Comparison of ENCODE assay signal across 28 mouse cellular contexts in genomic region chrX:136135559-136135958, GRCm38 (mm10). TPM values are rescaled to one million over a fixed set of nuclear protein-coding genes. Genes with fewer than 3 reads are reported as not detected.
DNase-seq lines count a peak whose midpoint lies in the region; ATAC-seq and TF ChIP-seq lines count a peak whose summit lies in the region.
"Had no signal": no experiment of that assay in that cellular context is flagged by ENCODE, and none has a peak within 500 bp of the region (broad histone marks: within the 10 kb centered on the region; RNA-seq: fewer than 3 reads in every experiment).

No protein-coding gene starts in this region.

- H3K4me2 ChIP-seq in liver, embryonic 11.5 days: no peak overlapping the region
- no peak overlapping the region for H3K4me2 ChIP-seq in liver, postnatal 0 days (ENCODE audit: low read depth, low read length)
- H3K4me2 ChIP-seq: limb, embryonic 13.5 days; lung, embryonic 14.5 days; midbrain, embryonic 15.5 days; neural tube, embryonic 12.5 days had no signal

- TF ChIP-seq EP300 in liver, postnatal 0 days (IDR thresholded peaks at IDR 0.05; ENCODE audit: low read depth): peak; percentile 90

- DNase-seq in G1E (ENCODE audit: low spot score): no peak
- DNase-seq in c-Kit-positive CD71-positive TER-119-negative erythroid progenitor cells, embryonic 14.5 days (ENCODE audit: low read depth): peak; percentile 44
- no peak for DNase-seq in liver, embryonic 11.5 days (ENCODE audit: low spot score)
- no peak for DNase-seq in liver, postnatal 0 days
- DNase-seq in spleen, postnatal 14 days (ENCODE audit: low spot score in 2 of 2): no peak
- DNase-seq in thymus, adult 18-20 months: no peak
- DNase-seq: adrenal gland, postnatal 14 days; cerebellum, adult 9-10 months; kidney, adult 9 months; kidney, postnatal 25 days; lung, embryonic 14.5 days; retina, postnatal 1 day; right cerebral cortex, postnatal 25 days had no signal

- H3K9ac ChIP-seq in liver, embryonic 11.5 days (ENCODE audit: low read depth, low read length): no peak overlapping the region
- no peak overlapping the region for H3K9ac ChIP-seq in liver, postnatal 0 days (replicated peaks)
- H3K9ac ChIP-seq: limb, embryonic 13.5 days; lung, embryonic 14.5 days; midbrain, embryonic 15.5 days; neural tube, embryonic 12.5 days had no signal

- H3K4me3 ChIP-seq in G1E (ENCODE audit: low read depth, low read length): no peak overlapping the region
- H3K4me3 ChIP-seq in liver, embryonic 11.5 days (ENCODE audit: low read depth, low read length): no peak overlapping the region
- H3K4me3 ChIP-seq in liver, postnatal 0 days (ENCODE audit: low read depth, low read length): no peak overlapping the region
- H3K4me3 ChIP-seq: embryonic facial prominence, embryonic 10.5 days; hindbrain, embryonic 10.5 days; limb, embryonic 13.5 days; megakaryocyte, embryonic 14.5 days; midbrain, embryonic 15.5 days; neural tube, embryonic 12.5 days had no signal

- H3K4me1 ChIP-seq in G1E (ENCODE audit: insufficient read depth, low read depth, low read length): peaks cover 2% of the 10 kb centered on the region; the same call in 1 of the 2 replicates
- H3K4me1 ChIP-seq in liver, embryonic 11.5 days (replicated peaks; ENCODE audit: control insufficient read depth, insufficient read depth, low read length): no peaks in the 10 kb centered on the region
- no peaks in the 10 kb centered on the region for H3K4me1 ChIP-seq in liver, postnatal 0 days (ENCODE audit: insufficient read depth)
- H3K4me1 ChIP-seq: embryonic facial prominence, embryonic 10.5 days; limb, embryonic 13.5 days; megakaryocyte, embryonic 14.5 days; midbrain, embryonic 15.5 days; neural tube, embryonic 12.5 days had no signal

- 65% methylated on average over 4 of the region's 4 CpGs for WGBS in liver, embryonic 11.5 days
- 50% methylated on average over 4 of the region's 4 CpGs for WGBS in liver, postnatal 0 days (ENCODE audit: insufficient replicate concordance)

- no peak overlapping the region for H3K27ac ChIP-seq in liver, embryonic 11.5 days (ENCODE audit: low read depth, low read length)
- H3K27ac ChIP-seq in liver, postnatal 0 days (ENCODE audit: low read depth): peak overlapping the region; percentile 60; the same call in 1 of the 2 replicates
- H3K27ac ChIP-seq: embryonic facial prominence, embryonic 10.5 days; hindbrain, embryonic 10.5 days; hindbrain, postnatal 0 days; limb, embryonic 13.5 days; midbrain, embryonic 15.5 days; neural tube, embryonic 12.5 days had no signal

- no peak for TF ChIP-seq CTCF in G1E (IDR thresholded peaks at IDR 0.05; ENCODE audit: low read depth, low read length)
- TF ChIP-seq CTCF in liver, postnatal 0 days (IDR thresholded peaks at IDR 0.05; ENCODE audit: low read depth): no peak

- no peaks in the 10 kb centered on the region for H3K27me3 ChIP-seq in G1E (ENCODE audit: insufficient read depth, low read length)
- H3K27me3 ChIP-seq in liver, embryonic 11.5 days (replicated peaks; ENCODE audit: control insufficient read depth, insufficient read depth, low read length): no peaks in the 10 kb centered on the region
- no peaks in the 10 kb centered on the region for H3K27me3 ChIP-seq in liver, postnatal 0 days (ENCODE audit: insufficient read depth, low read length)
- H3K27me3 ChIP-seq: CH12.LX; limb, embryonic 13.5 days; midbrain, embryonic 15.5 days; neural tube, embryonic 12.5 days had no signal

- peak; percentile 34; the same call in 1 of the 2 replicates for ATAC-seq in G1E (ENCODE audit: extremely low read depth, insufficient number of reproducible peaks, low FRiP score, poor library complexity, severe bottlenecking)
- ATAC-seq in liver, embryonic 11.5 days (replicated peaks; ENCODE audit: low FRiP score): peak; percentile 86
- peak; percentile 83 for ATAC-seq in liver, postnatal 0 days
- ATAC-seq in CD4-positive, CD25-positive, alpha-beta regulatory T cell, adult 4 months: no peak
- ATAC-seq: hindbrain, postnatal 0 days; intestine, embryonic 16.5 days; midbrain, embryonic 15.5 days had no signal

- no peaks in the 10 kb centered on the region for H3K36me3 ChIP-seq in G1E (replicated peaks)
- no peaks in the 10 kb centered on the region for H3K36me3 ChIP-seq in liver, embryonic 11.5 days (ENCODE audit: control insufficient read depth, insufficient read depth, low read length)
- H3K36me3 ChIP-seq in liver, postnatal 0 days (replicated peaks; ENCODE audit: insufficient read depth, low read length): no peaks in the 10 kb centered on the region
- H3K36me3 ChIP-seq: embryonic facial prominence, embryonic 10.5 days; hindbrain, embryonic 10.5 days; limb, embryonic 13.5 days; midbrain, embryonic 15.5 days; neural tube, embryonic 12.5 days had no signal

- H3K9me3 ChIP-seq in G1E (replicated peaks): no peaks in the 10 kb centered on the region
- H3K9me3 ChIP-seq in liver, embryonic 11.5 days (ENCODE audit: control insufficient read depth, low read length): no peaks in the 10 kb centered on the region
- no peaks in the 10 kb centered on the region for H3K9me3 ChIP-seq in liver, postnatal 0 days (ENCODE audit: low read length)
- H3K9me3 ChIP-seq: embryonic facial prominence, embryonic 10.5 days; hindbrain, embryonic 10.5 days; limb, embryonic 13.5 days; megakaryocyte, embryonic 14.5 days; midbrain, embryonic 15.5 days; neural tube, embryonic 12.5 days had no signal

RNA-seq across cellular contexts. Expression of gene Bex4, which starts 3.2 kb away (rescaled TPM):
- total RNA-seq in G1E (2014; fragmentation: Nextera tagmentation) (1.3 TPM in 1 of 2 replicates, not detected in the other), G1E (2017) (31.7 and 47.9 TPM in 2 replicates)
- 15.0 and 16.7 TPM in 2 replicates for polyA plus RNA-seq in G1E (2012)
- polyA plus RNA-seq in liver, embryonic 11.5 days (2014; fragmentation: Nextera tagmentation; extraction: Ambion mirVana): 307 and 310 TPM in 2 replicates
- polyA plus RNA-seq in liver, postnatal 0 days (2015; fragmentation: Nextera tagmentation; extraction: Ambion mirVana): 111 and 121 TPM in 2 replicates
- polyA plus RNA-seq in CD4-positive, CD25-positive, alpha-beta regulatory T cell, adult 4 months (2017; shearing (Covaris generic)): not detected
- total RNA-seq: CH12.LX; gastrocnemius, adult 18-20 months had no signal

RNA-seq across cellular contexts. Expression of gene Tceal8, which starts 36.6 kb away (rescaled TPM):
- 32.4 and 46.2 TPM in 2 replicates for total RNA-seq in G1E (2014; fragmentation: Nextera tagmentation)
- 106 and 120 TPM in 2 replicates for total RNA-seq in G1E (2017)
- polyA plus RNA-seq in G1E (2012): 6.4 and 12.4 TPM in 2 replicates
- 236 and 244 TPM in 2 replicates for polyA plus RNA-seq in liver, embryonic 11.5 days (2014; fragmentation: Nextera tagmentation; extraction: Ambion mirVana)
- polyA plus RNA-seq in liver, postnatal 0 days (2015; fragmentation: Nextera tagmentation; extraction: Ambion mirVana): 139 and 150 TPM in 2 replicates
- 1 to 10 TPM; 1.0 to 1.4 TPM for polyA plus RNA-seq in CD4-positive, CD25-positive, alpha-beta regulatory T cell, adult 4 months (2017; shearing (Covaris generic))

RNA-seq across cellular contexts. Expression of gene Nxf3, which starts 50.5 kb away (rescaled TPM):
- total RNA-seq in G1E (2014; fragmentation: Nextera tagmentation) (0.87 and 1.1 TPM in 2 replicates), G1E (2017) (0.05 and 0.23 TPM in 2 replicates)
- polyA plus RNA-seq in G1E (2012): 0.09 TPM in 1 of 2 replicates, not detected in the other
- 0.23 and 0.25 TPM in 2 replicates for polyA plus RNA-seq in liver, embryonic 11.5 days (2014; fragmentation: Nextera tagmentation; extraction: Ambion mirVana)
- polyA plus RNA-seq in liver, postnatal 0 days (2015; fragmentation: Nextera tagmentation; extraction: Ambion mirVana): 0.07 and 0.09 TPM in 2 replicates
- not detected for polyA plus RNA-seq in CD4-positive, CD25-positive, alpha-beta regulatory T cell, adult 4 months (2017; shearing (Covaris generic))
- total RNA-seq: adrenal gland, postnatal 14 days; gastrocnemius, adult 18-20 months; gastrocnemius, postnatal 4 days; hindbrain, postnatal 0 days; left cerebral cortex, postnatal 25 days had no signal
- polyA plus RNA-seq: embryonic facial prominence, embryonic 10.5 days; forebrain, embryonic 11.5 days; hindbrain, embryonic 10.5 days; hindbrain, postnatal 0 days; limb, embryonic 13.5 days; midbrain, embryonic 15.5 days; neural tube, embryonic 12.5 days; stomach, embryonic 16.5 days had no signal

Comparison
In these comparisons a context has a peak if more than half of its experiments do, and no peak if none do; other contexts are left out.
1. RNA of gene Bex4, which starts 3.2 kb away (polyA plus RNA-seq): 307 to 310 TPM in liver, embryonic 11.5 days, 111 to 121 TPM in liver, postnatal 0 days and 15.0 to 16.7 TPM in G1E; not detected in CD4-positive, CD25-positive, alpha-beta regulatory T cell, adult 4 months; every median in the first group is over 10 times any median in the second.
2. RNA of gene Tceal8, which starts 36.6 kb away (polyA plus RNA-seq): 236 to 244 TPM in liver, embryonic 11.5 days and 139 to 150 TPM in liver, postnatal 0 days; 6.4 to 12.4 TPM in G1E and 1.0 to 1.4 TPM in CD4-positive, CD25-positive, alpha-beta regulatory T cell, adult 4 months; every median in the first group is over 10 times any median in the second.